Comparison of ENCODE assay signal across 8 mouse cellular contexts in the genomic region with DNA sequence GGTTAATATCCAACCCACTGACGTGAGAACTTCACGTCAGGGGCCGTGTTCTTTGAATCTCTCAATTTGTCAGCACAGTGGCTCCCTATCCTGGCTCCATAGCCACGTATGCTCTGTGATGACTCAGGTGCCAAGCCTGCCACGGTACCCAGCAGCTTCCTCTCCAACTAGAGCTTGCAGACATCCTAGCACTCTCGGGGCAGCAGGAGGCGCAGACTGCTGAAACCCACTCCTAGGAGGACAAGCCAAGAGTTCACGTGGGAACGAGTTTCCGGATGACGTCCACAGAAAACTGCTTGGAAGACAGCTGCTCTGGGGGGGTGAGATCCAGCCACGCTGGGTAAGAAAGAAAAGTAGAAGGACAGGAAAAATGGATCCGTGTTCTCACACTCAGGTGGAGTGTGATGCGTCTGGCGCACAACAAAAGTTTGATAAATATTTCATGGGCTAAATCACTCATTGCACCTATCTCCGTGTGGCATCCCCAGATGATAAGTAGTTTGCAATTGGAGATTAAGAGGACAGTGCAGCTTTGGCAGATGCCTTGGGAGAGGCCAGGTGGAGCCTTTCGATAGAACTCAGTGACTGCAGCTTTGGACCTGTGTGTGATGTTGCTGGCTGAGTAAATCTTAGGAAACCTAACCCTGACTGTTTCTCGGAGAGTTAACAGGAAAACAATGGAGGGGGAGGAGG. TPM values are rescaled to one million over a fixed set of nuclear protein-coding genes. Genes with fewer than 3 reads are reported as not detected.
A peak's percentile ranks its signal among the peaks of the same experiment; 100 is the strongest.
DNase-seq lines count a peak whose midpoint lies in the region; ATAC-seq and TF ChIP-seq lines count a peak whose summit lies in the region.
"Had no signal": no experiment of that assay in that cellular context is flagged by ENCODE, and none has a peak within 500 bp of the region (broad histone marks: within the 10 kb centered on the region; RNA-seq: fewer than 3 reads in every experiment).

No protein-coding gene starts in this region.

- peaks cover 15% of the 10 kb centered on the region for H3K4me1 ChIP-seq in heart, embryonic 13.5 days

- no peaks in the 10 kb centered on the region for H3K36me3 ChIP-seq in heart, embryonic 13.5 days
- H3K36me3 ChIP-seq: hindbrain, embryonic 15.5 days had no signal

- no peak overlapping the region for H3K4me3 ChIP-seq in heart, embryonic 13.5 days
- H3K4me3 ChIP-seq in layer of hippocampus, adult 2 months: no peak overlapping the region
- H3K4me3 ChIP-seq: hindbrain, embryonic 15.5 days had no signal

- H3K9ac ChIP-seq in heart, embryonic 13.5 days: no peak overlapping the region
- H3K9ac ChIP-seq: hindbrain, embryonic 15.5 days had no signal

- TF ChIP-seq CTCF in layer of hippocampus, adult 2 months (conservative IDR thresholded peaks at IDR 0.05): peak; percentile 34

- H3K9me3 ChIP-seq in heart, embryonic 13.5 days: no peaks in the 10 kb centered on the region
- H3K9me3 ChIP-seq: hindbrain, embryonic 15.5 days had no signal

- peak overlapping the region; percentile 20 for H3K4me2 ChIP-seq in heart, embryonic 13.5 days
- H3K4me2 ChIP-seq: hindbrain, embryonic 15.5 days had no signal

- H3K27ac ChIP-seq in heart, embryonic 13.5 days (replicated peaks): peak overlapping the region; percentile 41
- peak overlapping the region; percentile 10; the same call in 1 of the 2 replicates for H3K27ac ChIP-seq in layer of hippocampus, adult 2 months
- H3K27ac ChIP-seq: hindbrain, embryonic 15.5 days had no signal

- peak; percentile 7 to 35 for DNase-seq in urinary bladder, postnatal 36 days (ENCODE audit: low spot score in 2 of 2)
- DNase-seq in urinary bladder, postnatal 10 days (ENCODE audit: low spot score): no peak
- peak; percentile 34 to 51 for DNase-seq in layer of hippocampus, adult 2 months (ENCODE audit: low spot score in 2 of 2)
- DNase-seq in telencephalon, adult 2 months (ENCODE audit: low read depth, low spot score): peak; percentile 55
- no peak for DNase-seq in adrenal gland, postnatal 25 days
- DNase-seq in adrenal gland, adult 8-10 months: no peak

- H3K27me3 ChIP-seq in heart, embryonic 13.5 days (replicated peaks): no peaks in the 10 kb centered on the region
- H3K27me3 ChIP-seq: hindbrain, embryonic 15.5 days had no signal

- ATAC-seq in heart, embryonic 13.5 days (ENCODE audit: extremely low read depth, insufficient number of reproducible peaks, low FRiP score, low TSS enrichment): no peak

- 60% methylated on average over 18 of the region's 18 CpGs for WGBS in heart, embryonic 13.5 days

RNA-seq across cellular contexts. Expression of a gene that starts 31.6 kb away (rescaled TPM):
- 8.4 and 9.4 TPM in 2 replicates for polyA plus RNA-seq in heart, embryonic 13.5 days (2015; fragmentation: Nextera tagmentation; extraction: Ambion mirVana)
- total RNA-seq in layer of hippocampus, adult 2 months (2021): 10 to 100 TPM; 25.3 to 33.3 TPM
- 2.8 and 5.9 TPM in 2 replicates for total RNA-seq in adrenal gland, postnatal 25 days (2021)
- 10 to 100 TPM in 1 of 4 experiments, 1 to 10 TPM in 3; 3.5 to 10.5 (median 5.9) TPM for total RNA-seq in adrenal gland, adult 8-10 months (2022)

RNA-seq across cellular contexts. Expression of a gene that starts 46.9 kb away (rescaled TPM):
- not detected in 2 replicates for polyA plus RNA-seq in heart, embryonic 13.5 days (2015; fragmentation: Nextera tagmentation; extraction: Ambion mirVana)
- total RNA-seq in layer of hippocampus, adult 2 months (2021): not detected
- total RNA-seq in adrenal gland, postnatal 25 days (2021): not detected in 2 replicates
- not detected for total RNA-seq in adrenal gland, adult 8-10 months (2022)
- polyA plus RNA-seq: hindbrain, embryonic 15.5 days had no signal

Comparison
In these comparisons a context has a peak if more than half of its experiments do, and no peak if none do; other contexts are left out.
1. DNase-seq: peak in urinary bladder, postnatal 36 days (2 of 2), layer of hippocampus, adult 2 months (2 of 2) and telencephalon, adult 2 months (single experiment); none in urinary bladder, postnatal 10 days (single experiment), adrenal gland, postnatal 25 days (single experiment) and adrenal gland, adult 8-10 months (single experiment).